In the genomic region with DNA sequence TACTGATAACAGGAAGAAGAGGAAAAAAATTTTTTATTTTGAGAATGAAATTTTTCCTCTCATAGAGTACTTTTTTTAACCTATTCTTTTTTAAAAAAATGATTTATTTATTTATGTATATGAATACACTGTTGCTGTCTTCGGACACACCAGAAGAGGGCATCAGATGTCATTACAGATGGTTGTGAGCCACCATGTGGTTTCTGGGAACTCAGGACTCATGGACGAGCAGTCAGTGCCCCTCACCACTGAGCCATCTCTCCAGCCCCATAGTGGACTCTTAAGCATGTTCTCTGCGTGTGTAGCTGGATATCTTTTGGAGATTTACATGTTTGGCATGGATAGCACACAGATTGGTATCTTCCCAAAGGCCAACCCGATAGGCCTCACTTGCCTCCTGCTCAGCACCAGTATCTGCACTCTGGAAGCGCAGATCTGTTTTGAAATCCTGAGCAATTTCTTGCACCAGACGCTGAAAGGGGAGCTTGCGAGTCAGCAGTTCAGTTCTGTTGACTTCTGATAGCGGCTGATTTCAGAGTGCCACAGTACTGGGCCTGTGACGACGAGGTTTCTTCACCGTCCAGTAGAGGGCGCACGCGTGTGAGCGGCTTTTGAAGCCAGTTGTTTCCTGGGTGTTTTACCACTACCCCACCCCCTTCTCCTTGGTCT, we compare ENCODE assay signal across 8 mouse cellular contexts. TPM values are rescaled to one million over a fixed set of nuclear protein-coding genes. Genes with fewer than 3 reads are reported as not detected.
DNase-seq lines count a peak whose midpoint lies in the region; ATAC-seq lines count a peak whose summit lies in the region.

No protein-coding gene starts in this region.

- no peak overlapping the region for H3K27ac ChIP-seq in forebrain, embryonic 11.5 days (ENCODE audit: low read depth, low read length)
- no peak overlapping the region for H3K27ac ChIP-seq in forebrain, embryonic 16.5 days (ENCODE audit: low read length)

- WGBS in forebrain, embryonic 11.5 days, result 33% methylated on average over 15 of the region's 15 CpGs
- 33% methylated on average over 15 of the region's 15 CpGs for WGBS in forebrain, embryonic 16.5 days

- H3K4me1 ChIP-seq in forebrain, embryonic 11.5 days (replicated peaks; ENCODE audit: control insufficient read depth, insufficient read depth, low read length), result peaks cover 6% of the 10 kb centered on the region; the same call in 1 of the 2 replicates
- peaks cover 12% of the 10 kb centered on the region for H3K4me1 ChIP-seq in forebrain, embryonic 16.5 days (replicated peaks; ENCODE audit: control insufficient read depth, insufficient read depth, low read length)
- H3K4me1 ChIP-seq in megakaryocyte, embryonic 14.5 days, result peaks cover 88% of the 10 kb centered on the region

- H3K9ac ChIP-seq in forebrain, embryonic 11.5 days (ENCODE audit: low read length), result no peak overlapping the region
- no peak overlapping the region for H3K9ac ChIP-seq in forebrain, embryonic 16.5 days (replicated peaks; ENCODE audit: low read depth, low read length)

- H3K4me3 ChIP-seq in forebrain, embryonic 11.5 days (ENCODE audit: low read depth, low read length), result no peak overlapping the region
- no peak overlapping the region for H3K4me3 ChIP-seq in forebrain, embryonic 16.5 days (replicated peaks; ENCODE audit: low read length)
- peak overlapping the region; percentile 71 for H3K4me3 ChIP-seq in megakaryocyte, embryonic 14.5 days (replicated peaks)

- ATAC-seq in forebrain, embryonic 11.5 days (replicated peaks; ENCODE audit: low FRiP score), result no peak
- no peak for ATAC-seq in forebrain, embryonic 16.5 days

- H3K9me3 ChIP-seq in forebrain, embryonic 11.5 days (ENCODE audit: control insufficient read depth, low read length), result no peaks in the 10 kb centered on the region; the same call in 1 of the 2 replicates
- peaks cover 2% of the 10 kb centered on the region; the same call in 1 of the 2 replicates for H3K9me3 ChIP-seq in forebrain, embryonic 16.5 days (ENCODE audit: control insufficient read depth, low read length)
- peaks cover 11% of the 10 kb centered on the region for H3K9me3 ChIP-seq in megakaryocyte, embryonic 14.5 days

- DNase-seq in forebrain, embryonic 11.5 days (ENCODE audit: low spot score), result peak; percentile 80
- DNase-seq in MN1 (ENCODE audit: low spot score), result peak; percentile 81
- DNase-seq in cerebellum, postnatal 36 days, result peak; percentile 38 to 42
- peak; percentile 45 to 68 for DNase-seq in heart, adult 9 months (ENCODE audit: low spot score in 2 of 2)
- peak; percentile 74 to 77 for DNase-seq in layer of hippocampus, postnatal 10 days (ENCODE audit: low spot score in 2 of 2)
- DNase-seq in spleen, postnatal 10 days (ENCODE audit: low spot score in 2 of 2), result peak; percentile 91 to 97

- H3K27me3 ChIP-seq in forebrain, embryonic 11.5 days (ENCODE audit: control insufficient read depth, insufficient read depth, low read length), result no peaks in the 10 kb centered on the region
- no peaks in the 10 kb centered on the region for H3K27me3 ChIP-seq in forebrain, embryonic 16.5 days (replicated peaks; ENCODE audit: control insufficient read depth, insufficient read depth, low read length)
- H3K27me3 ChIP-seq in megakaryocyte, embryonic 14.5 days (replicated peaks), result no peaks in the 10 kb centered on the region

- no peak overlapping the region for H3K4me2 ChIP-seq in forebrain, embryonic 11.5 days (ENCODE audit: low read depth, low read length, severe bottlenecking)
- no peak overlapping the region for H3K4me2 ChIP-seq in forebrain, embryonic 16.5 days (ENCODE audit: low read length)

- peaks cover 8% of the 10 kb centered on the region; the same call in 1 of the 2 replicates for H3K36me3 ChIP-seq in forebrain, embryonic 11.5 days (ENCODE audit: control insufficient read depth, insufficient read depth, low read length)
- peaks cover 6% of the 10 kb centered on the region for H3K36me3 ChIP-seq in forebrain, embryonic 16.5 days (ENCODE audit: control insufficient read depth, insufficient read depth)
- peaks cover 37% of the 10 kb centered on the region for H3K36me3 ChIP-seq in megakaryocyte, embryonic 14.5 days (replicated peaks; ENCODE audit: low read length)

RNA-seq across cellular contexts. Expression of a gene that starts 5.0 kb away (rescaled TPM):
- polyA plus RNA-seq in forebrain, embryonic 11.5 days (2014; fragmentation: Nextera tagmentation; extraction: Ambion mirVana), result 188 and 196 TPM in 2 replicates
- polyA plus RNA-seq in forebrain, embryonic 16.5 days (2015; fragmentation: Nextera tagmentation; extraction: Ambion mirVana), result 124 and 133 TPM in 2 replicates
- total RNA-seq in layer of hippocampus, postnatal 10 days (2021), result 10 to 100 TPM; 62.2 to 76.7 TPM
- polyA plus RNA-seq in megakaryocyte, embryonic 14.5 days (2012; ENCODE audit: insufficient read depth, low replicate concordance), result 46.1 and 131 TPM in 2 replicates

RNA-seq across cellular contexts. Expression of a gene that starts 17.8 kb away (rescaled TPM):
- polyA plus RNA-seq in forebrain, embryonic 11.5 days (2014; fragmentation: Nextera tagmentation; extraction: Ambion mirVana), result 0.20 and 0.28 TPM in 2 replicates
- polyA plus RNA-seq in forebrain, embryonic 16.5 days (2015; fragmentation: Nextera tagmentation; extraction: Ambion mirVana), result 0.20 and 0.30 TPM in 2 replicates
- under 1 TPM; 0.73 to 0.80 TPM for total RNA-seq in layer of hippocampus, postnatal 10 days (2021)
- 4.2 and 6.8 TPM in 2 replicates for polyA plus RNA-seq in megakaryocyte, embryonic 14.5 days (2012; ENCODE audit: insufficient read depth, low replicate concordance)

Comparison
In these comparisons a context has a peak if more than half of its experiments do, and no peak if none do; other contexts are left out.
1. DNase-seq: peak in every context shown above with its lines; median percentile 94 in spleen, postnatal 10 days; 81 in MN1; 80 in forebrain, embryonic 11.5 days; 76 in layer of hippocampus, postnatal 10 days; 56 in heart, adult 9 months; 40 in cerebellum, postnatal 36 days.